Mouse (Mus musculus): ENCODE data around the gene Ilf3. TPM values are rescaled to one million over a fixed set of nuclear protein-coding genes. Genes with fewer than 3 reads are reported as not detected.

The Ilf3 gene
- polyA plus RNA-seq, 1 experiment = 209 TPM

- no peaks in the 10 kb centered on the region for H3K4me1 ChIP-seq (ENCODE audit: control insufficient read depth, insufficient read depth, low read length)
- no peaks in the 10 kb centered on the region for H3K9me3 ChIP-seq (replicated peaks; ENCODE audit: control insufficient read depth, insufficient read depth, low read length, poor library complexity, severe bottlenecking)
- no peak overlapping the region for H3K9ac ChIP-seq (ENCODE audit: low read depth, poor library complexity, severe bottlenecking)
- H3K36me3 ChIP-seq (ENCODE audit: control insufficient read depth, insufficient read depth, low read length, poor library complexity, severe bottlenecking) = no peaks in the 10 kb centered on the region
- no peak overlapping the region for H3K27ac ChIP-seq (ENCODE audit: insufficient read depth, low read length)
- H3K4me3 ChIP-seq (ENCODE audit: low read depth, low read length) = no peak overlapping the region
- H3K27me3 ChIP-seq (ENCODE audit: control insufficient read depth, insufficient read depth, low read length, poor library complexity, severe bottlenecking) = no peaks in the 10 kb centered on the region
- no peak for TF ChIP-seq CTCF (IDR thresholded peaks at IDR 0.05; ENCODE audit: low read depth, low read length)
- TF ChIP-seq EP300 (IDR thresholded peaks at IDR 0.05; ENCODE audit: insufficient read depth, low read depth, low read length) = no peak
- TF ChIP-seq POLR2A (IDR thresholded peaks at IDR 0.05; ENCODE audit: insufficient read depth, low read length) = no peak
Measured at GRCm38 (mm10) chr9:21430724-21431123, 63.1 kb downstream of the Ilf3 start.

GRCm38 (mm10) chr9:21432066-21432465, 64.4 kb downstream of the Ilf3 start:
- no peaks in the 10 kb centered on the region for H3K9me3 ChIP-seq (replicated peaks; ENCODE audit: control insufficient read depth, insufficient read depth, low read length, poor library complexity, severe bottlenecking)
- H3K4me3 ChIP-seq (ENCODE audit: low read depth, low read length) = no peak overlapping the region
- peak overlapping the region; percentile 44 for H3K27ac ChIP-seq (ENCODE audit: insufficient read depth, low read length)
- H3K27me3 ChIP-seq (ENCODE audit: control insufficient read depth, insufficient read depth, low read length, poor library complexity, severe bottlenecking) = no peaks in the 10 kb centered on the region
- no peaks in the 10 kb centered on the region for H3K36me3 ChIP-seq (ENCODE audit: control insufficient read depth, insufficient read depth, low read length, poor library complexity, severe bottlenecking)
- peaks cover 6% of the 10 kb centered on the region for H3K4me1 ChIP-seq (ENCODE audit: control insufficient read depth, insufficient read depth, low read length)
- H3K9ac ChIP-seq (ENCODE audit: low read depth, poor library complexity, severe bottlenecking) = no peak overlapping the region
- TF ChIP-seq CTCF (IDR thresholded peaks at IDR 0.05; ENCODE audit: low read depth, low read length) = no peak
- TF ChIP-seq POLR2A (IDR thresholded peaks at IDR 0.05; ENCODE audit: insufficient read depth, low read length) = no peak
- TF ChIP-seq EP300 (IDR thresholded peaks at IDR 0.05; ENCODE audit: insufficient read depth, low read depth, low read length) = peak; percentile 60; the same call in 1 of the 2 replicates

DNA sequence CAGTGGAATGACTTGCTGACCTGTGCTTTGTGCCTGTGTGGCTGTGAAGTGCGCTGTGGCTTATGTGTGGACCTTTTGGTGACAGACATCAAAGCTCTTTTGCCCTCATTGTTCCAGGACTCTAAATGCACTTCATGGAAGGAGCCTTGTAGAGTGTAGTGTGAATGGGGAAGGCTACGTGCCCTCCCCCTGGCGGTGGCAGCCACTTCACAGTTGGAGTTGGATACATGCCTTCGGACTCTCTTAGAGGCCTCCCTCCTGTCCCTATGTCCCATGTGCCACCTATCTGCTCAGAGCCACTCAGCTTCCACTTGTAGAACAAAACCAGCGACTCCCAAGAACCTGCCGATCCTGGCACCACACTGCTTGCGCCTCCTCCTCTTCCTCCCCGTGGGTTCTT, 66.1 kb downstream of the Ilf3 start:
- Histone ChIP-seq H3K27ac (ENCODE audit: insufficient read depth, low read length) (no peak overlapping the region), H3K9me3 (replicated peaks; ENCODE audit: control insufficient read depth, insufficient read depth, low read length, poor library complexity, severe bottlenecking) (no peaks in the 10 kb centered on the region), H3K9ac (ENCODE audit: low read depth, poor library complexity, severe bottlenecking) (no peak overlapping the region), H3K36me3 (ENCODE audit: control insufficient read depth, insufficient read depth, low read length, poor library complexity, severe bottlenecking) (no peaks in the 10 kb centered on the region), H3K4me1 (ENCODE audit: control insufficient read depth, insufficient read depth, low read length) (peaks cover 8% of the 10 kb centered on the region), H3K27me3 (ENCODE audit: control insufficient read depth, insufficient read depth, low read length, poor library complexity, severe bottlenecking) (no peaks in the 10 kb centered on the region), H3K4me3 (ENCODE audit: low read depth, low read length) (no peak overlapping the region)
- no peak for TF ChIP-seq POLR2A (IDR thresholded peaks at IDR 0.05; ENCODE audit: insufficient read depth, low read length)
- no peak for TF ChIP-seq EP300 (IDR thresholded peaks at IDR 0.05; ENCODE audit: insufficient read depth, low read depth, low read length)
- no peak for TF ChIP-seq CTCF (IDR thresholded peaks at IDR 0.05; ENCODE audit: low read depth, low read length)

- no peak overlapping the region for H3K9ac ChIP-seq (ENCODE audit: low read depth, poor library complexity, severe bottlenecking)
- no peak for TF ChIP-seq POLR2A (IDR thresholded peaks at IDR 0.05; ENCODE audit: insufficient read depth, low read length)
- no peak for TF ChIP-seq CTCF (IDR thresholded peaks at IDR 0.05; ENCODE audit: low read depth, low read length)
- TF ChIP-seq EP300 (IDR thresholded peaks at IDR 0.05; ENCODE audit: insufficient read depth, low read depth, low read length) = no peak
- no peaks in the 10 kb centered on the region for H3K27me3 ChIP-seq (ENCODE audit: control insufficient read depth, insufficient read depth, low read length, poor library complexity, severe bottlenecking)
- H3K4me1 ChIP-seq (ENCODE audit: control insufficient read depth, insufficient read depth, low read length) = peaks cover 10% of the 10 kb centered on the region
- H3K27ac ChIP-seq (ENCODE audit: insufficient read depth, low read length) = no peak overlapping the region
- H3K9me3 ChIP-seq (replicated peaks; ENCODE audit: control insufficient read depth, insufficient read depth, low read length, poor library complexity, severe bottlenecking) = no peaks in the 10 kb centered on the region
- H3K36me3 ChIP-seq (ENCODE audit: control insufficient read depth, insufficient read depth, low read length, poor library complexity, severe bottlenecking) = no peaks in the 10 kb centered on the region
- no peak overlapping the region for H3K4me3 ChIP-seq (ENCODE audit: low read depth, low read length)
Measured at GRCm38 (mm10) chr9:21434410-21434809, 66.7 kb downstream of the Ilf3 start.

GRCm38 (mm10) chr9:21435777-21436635, 68.3 kb downstream of the Ilf3 start:
- Histone ChIP-seq H3K27ac (ENCODE audit: insufficient read depth, low read length) (0 out of 2 replicates have a peak overlapping the region, but pooled peaks have one; percentile 12), H3K4me3 (ENCODE audit: low read depth, low read length) (no peak overlapping the region), H3K9ac (ENCODE audit: low read depth, poor library complexity, severe bottlenecking) (no peak overlapping the region), H3K36me3 (ENCODE audit: control insufficient read depth, insufficient read depth, low read length, poor library complexity, severe bottlenecking) (no peaks in the 10 kb centered on the region), H3K4me1 (ENCODE audit: control insufficient read depth, insufficient read depth, low read length) (peaks cover 19% of the 10 kb centered on the region), H3K27me3 (ENCODE audit: control insufficient read depth, insufficient read depth, low read length, poor library complexity, severe bottlenecking) (no peaks in the 10 kb centered on the region), H3K9me3 (replicated peaks; ENCODE audit: control insufficient read depth, insufficient read depth, low read length, poor library complexity, severe bottlenecking) (no peaks in the 10 kb centered on the region)
- TF ChIP-seq CTCF (IDR thresholded peaks at IDR 0.05; ENCODE audit: low read depth, low read length) (no peak), EP300 (IDR thresholded peaks at IDR 0.05; ENCODE audit: insufficient read depth, low read depth, low read length) (no peak), POLR2A (IDR thresholded peaks at IDR 0.05; ENCODE audit: insufficient read depth, low read length) (no peak)

DNA sequence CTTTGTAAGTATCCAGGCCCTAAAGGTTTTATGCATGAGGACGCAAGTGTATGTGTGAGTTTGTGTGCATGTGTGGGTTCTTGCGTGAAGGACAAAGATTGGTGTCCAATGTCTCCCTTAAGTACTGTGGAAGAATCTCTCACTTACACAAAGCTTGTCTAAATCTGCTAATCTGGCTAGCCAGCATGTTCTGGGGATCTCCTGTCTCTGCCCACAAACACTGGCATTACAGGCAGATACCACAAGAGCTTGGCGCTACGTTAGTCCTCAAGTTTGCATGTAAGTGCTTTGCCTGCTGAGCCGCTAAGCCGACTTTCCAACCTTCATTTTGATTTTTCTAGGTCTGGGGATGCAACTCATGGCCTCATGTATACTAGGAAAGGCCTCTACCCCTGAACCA, 69.9 kb downstream of the Ilf3 start:
- Histone ChIP-seq H3K9ac (ENCODE audit: low read depth, poor library complexity, severe bottlenecking) (no peak overlapping the region), H3K4me1 (ENCODE audit: control insufficient read depth, insufficient read depth, low read length) (peaks cover 19% of the 10 kb centered on the region), H3K4me3 (ENCODE audit: low read depth, low read length) (no peak overlapping the region), H3K9me3 (replicated peaks; ENCODE audit: control insufficient read depth, insufficient read depth, low read length, poor library complexity, severe bottlenecking) (no peaks in the 10 kb centered on the region), H3K36me3 (ENCODE audit: control insufficient read depth, insufficient read depth, low read length, poor library complexity, severe bottlenecking) (no peaks in the 10 kb centered on the region), H3K27ac (ENCODE audit: insufficient read depth, low read length) (no peak overlapping the region), H3K27me3 (ENCODE audit: control insufficient read depth, insufficient read depth, low read length, poor library complexity, severe bottlenecking) (no peaks in the 10 kb centered on the region)
- TF ChIP-seq EP300 (IDR thresholded peaks at IDR 0.05; ENCODE audit: insufficient read depth, low read depth, low read length) (no peak), CTCF (IDR thresholded peaks at IDR 0.05; ENCODE audit: low read depth, low read length) (no peak), POLR2A (IDR thresholded peaks at IDR 0.05; ENCODE audit: insufficient read depth, low read length) (no peak)

All from ES-Bruce4 (cell line).